Mouse (Mus musculus): Measurements from ENCODE around the gene Gm20388.

DNA sequence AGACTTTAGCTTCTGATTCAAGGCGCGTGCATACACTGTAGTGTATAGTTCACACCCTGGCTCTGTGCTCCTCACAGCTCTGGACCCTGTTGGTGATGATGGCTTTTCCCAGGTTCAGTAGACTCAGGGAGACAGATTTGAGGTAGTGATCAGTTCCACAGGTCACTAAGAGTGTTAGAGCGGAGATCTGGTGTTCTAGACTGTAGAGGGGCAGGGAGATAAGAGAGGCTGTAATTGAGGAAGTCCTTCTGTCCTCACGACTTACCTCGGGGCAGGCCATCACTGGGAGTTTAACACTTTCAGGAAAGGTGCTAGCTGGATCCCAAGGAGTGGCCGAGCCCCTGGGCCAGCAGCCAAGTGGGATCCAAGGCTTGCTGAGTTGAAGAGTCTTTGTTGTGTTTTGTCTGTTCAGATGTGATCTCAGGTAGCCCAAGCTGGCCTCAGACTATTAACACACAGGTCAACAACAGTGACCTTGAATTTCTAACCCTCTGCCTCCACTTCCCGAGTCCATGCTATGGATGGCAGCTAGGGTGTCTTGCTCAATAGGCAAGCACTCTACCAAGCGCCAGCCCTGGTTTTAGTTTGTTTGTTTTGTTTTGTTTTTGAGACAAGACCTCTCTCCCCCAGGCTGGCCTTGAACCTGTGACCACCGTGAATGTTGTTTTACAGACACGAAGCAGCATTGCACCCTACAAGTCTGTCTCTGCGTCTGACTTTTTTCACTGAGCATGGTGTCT is 564.0 kb downstream of the Gm20388 start:
- no peak for TF ChIP-seq CTCF (IDR thresholded peaks at IDR 0.05; ENCODE audit: low read depth)
- TF ChIP-seq EP300 (IDR thresholded peaks at IDR 0.05; ENCODE audit: low read depth): no peak

Data from liver, embryonic 14.5 days (tissue).